Mouse (Mus musculus) spleen, adult 2 months (tissue): ENCODE results near the gene Akap6.

Experiments
- CTCF ChIP-seq: fragments of 200-500 bp; IDR thresholded peaks from 2 replicates; pipeline ENCODE4 v1.5.1; 2011; ENCODE audit warnings: mild to moderate bottlenecking, inconsistent platforms; ENCODE audit not compliant: insufficient read depth, insufficient read length, insufficient replicate concordance; ENCODE audit errors: extremely low read depth
- POLR2A ChIP-seq: fragments of 200-500 bp; IDR thresholded peaks from 2 replicates; pipeline ENCODE4 v1.6.1; 2011; ENCODE audit warnings: low read depth, low read length, inconsistent platforms

DNA sequence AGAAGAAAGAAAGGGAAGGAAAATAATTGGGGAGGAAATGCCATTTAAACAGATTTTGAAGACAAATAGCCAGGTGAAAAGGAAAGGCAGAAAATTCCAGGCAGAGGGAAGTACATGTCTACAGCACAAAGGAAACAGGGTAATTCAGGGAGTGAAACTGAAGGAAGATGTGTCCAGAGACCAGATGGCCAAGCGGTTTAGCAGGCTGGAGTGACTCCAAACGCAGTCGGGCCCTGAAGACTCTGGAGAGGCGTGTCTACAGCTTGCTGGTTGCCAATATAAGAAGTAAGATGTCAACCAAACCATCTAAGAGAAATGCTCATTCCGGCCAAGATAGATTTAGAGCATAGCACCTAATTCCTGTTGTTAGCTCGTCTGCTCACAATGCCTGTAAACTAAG, 292.6 kb downstream of the Akap6 start:
- TF ChIP-seq CTCF (no peak), POLR2A (no peak)
